Mouse (Mus musculus) megakaryocyte, embryonic 14.5 days (primary cell): ENCODE data around the gene Krt5. TPM values are rescaled to one million over a fixed set of nuclear protein-coding genes. Genes with fewer than 3 reads are reported as not detected.
"Not testable (repeated sequence)": the region's sequence is repeated elsewhere in the genome, so short reads cannot be mapped to it uniquely, and the experiment has no call there.

ENCODE experiments used
- H3K27me3 ChIP-seq: replicated peaks from 2 replicates; pipeline ENCODE3; 2012; ENCODE audit warnings: inconsistent platforms
- H3K36me3 ChIP-seq: replicated peaks from 2 replicates; pipeline ENCODE3; 2012; ENCODE audit warnings: low read length, inconsistent platforms, mixed read lengths
- H3K4me1 ChIP-seq: 2 replicates; pipeline ENCODE4 v1.6.1; 2012; ENCODE audit warnings: inconsistent platforms
- H3K4me3 ChIP-seq: replicated peaks from 2 replicates; pipeline ENCODE3; 2012; ENCODE audit warnings: moderate library complexity, mild to moderate bottlenecking, inconsistent platforms
- H3K9me3 ChIP-seq: 2 replicates; pipeline ENCODE4 v1.6.1; 2012; ENCODE audit warnings: inconsistent platforms
- FLI1 ChIP-seq: IDR thresholded peaks from 2 replicates; pipeline ENCODE4 v1.6.1; 2012; ENCODE audit warnings: low read length, inconsistent platforms, mixed read lengths
- GATA1 ChIP-seq: IDR thresholded peaks from 3 replicates; pipeline ENCODE4 v1.6.1; 2012; ENCODE audit warnings: mixed read lengths, low read length, inconsistent platforms, borderline replicate concordance
- polyA plus RNA-seq: library from polyadenylated mRNA; stranded (reverse); fragments of >175 nt; gene quantifications from 2 replicates; pipeline ENCODE4 v1.2.3, GENCODE M21; 2012; ENCODE audit warnings: low replicate concordance; ENCODE audit not compliant: insufficient read depth

Gene Krt5
- polyA plus RNA-seq, 1 experiment: not detected

DNA sequence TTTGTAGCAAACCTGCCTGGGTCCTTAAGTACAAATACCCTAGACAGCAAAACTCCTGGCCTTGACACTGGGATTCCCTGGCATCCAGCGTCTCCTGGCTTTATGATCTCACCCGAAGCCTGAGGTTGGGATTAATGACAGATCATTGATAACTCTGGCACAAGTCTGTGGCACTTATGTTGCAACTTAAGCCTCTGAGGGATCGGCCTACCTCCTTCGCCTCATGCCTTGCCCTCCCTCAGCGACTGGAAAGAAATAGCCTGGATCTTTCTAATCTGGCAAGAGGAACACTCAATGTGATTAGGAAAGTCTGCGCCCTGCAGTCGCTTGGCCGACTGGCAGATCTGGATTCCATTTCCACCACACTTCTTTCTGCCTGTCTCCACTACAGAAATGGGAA lies 12.8 kb downstream of the Krt5 start:
- H3K27me3 ChIP-seq: peaks cover 24% of the 10 kb centered on the region
- H3K4me1 ChIP-seq: no peaks in the 10 kb centered on the region
- TF ChIP-seq GATA1 (no peak), FLI1 (no peak)
- no peaks in the 10 kb centered on the region for H3K36me3 ChIP-seq
- H3K4me3 ChIP-seq: no peak overlapping the region
- H3K9me3 ChIP-seq: no peaks in the 10 kb centered on the region

DNA sequence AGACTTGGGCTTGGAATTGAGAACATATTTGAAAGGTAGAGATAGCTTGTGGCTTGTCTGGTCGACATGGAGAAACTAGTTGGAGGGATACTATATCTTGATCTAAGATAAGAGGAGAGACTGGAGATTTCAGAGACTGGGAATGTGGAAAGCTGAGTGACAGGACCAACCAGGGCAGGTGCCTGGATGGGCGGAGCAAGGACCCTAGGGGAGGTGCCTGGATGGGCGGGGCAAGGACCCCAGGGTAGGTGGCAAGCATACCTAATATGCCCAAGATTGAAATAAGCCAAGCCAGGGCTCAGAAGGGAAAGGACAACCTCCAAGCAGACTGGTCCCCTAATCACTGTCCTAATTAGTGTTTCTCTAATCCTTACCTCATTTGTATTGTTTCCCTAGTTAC lies 13.5 kb downstream of the Krt5 start:
- no peak for TF ChIP-seq GATA1
- no peak for TF ChIP-seq FLI1
- Histone ChIP-seq H3K4me3 (no peak overlapping the region), H3K27me3 (peaks cover 25% of the 10 kb centered on the region), H3K36me3 (no peaks in the 10 kb centered on the region), H3K4me1 (no peaks in the 10 kb centered on the region), H3K9me3 (no peaks in the 10 kb centered on the region)

DNA sequence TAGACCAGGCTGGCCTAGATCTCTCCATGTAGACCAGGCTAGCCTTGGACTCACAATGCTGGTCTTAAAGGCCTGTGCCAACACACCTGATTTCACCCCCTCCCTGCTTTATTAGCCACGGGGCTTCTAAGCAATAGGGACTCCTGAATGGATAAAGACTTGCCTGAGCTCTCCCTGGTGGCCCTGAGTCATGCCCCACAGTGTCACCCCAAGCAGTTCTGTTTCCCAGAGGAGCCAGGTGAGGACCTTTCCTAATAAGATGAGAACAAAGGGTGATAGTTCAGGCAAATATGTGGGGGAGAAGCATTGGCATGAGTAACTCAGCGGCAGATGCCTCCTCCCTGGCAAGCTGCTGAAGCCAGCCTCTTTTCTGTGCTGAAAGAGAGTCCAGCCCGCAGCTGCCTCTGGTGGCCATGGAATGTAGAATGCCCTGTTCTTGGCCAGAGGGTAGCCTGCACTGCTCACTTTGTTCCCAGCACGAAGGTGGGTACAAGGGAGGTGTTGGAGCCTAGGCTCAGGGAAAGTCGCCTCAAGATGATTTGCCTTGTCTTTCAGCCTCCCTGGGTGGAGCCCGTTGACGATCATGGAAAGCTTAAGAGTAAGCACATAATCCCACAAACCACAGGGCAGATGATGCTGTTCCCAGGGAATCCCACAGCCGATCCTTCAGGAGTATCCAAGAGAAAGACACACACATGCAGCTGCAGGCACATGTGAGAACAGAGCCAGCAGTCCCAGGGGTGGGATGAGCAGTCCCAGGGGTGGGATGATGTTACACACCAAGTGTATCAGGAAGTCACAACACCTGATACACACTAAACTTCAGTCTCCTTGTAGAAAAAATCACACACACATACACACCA lies 15.1 kb downstream of the Krt5 start:
- no peak for TF ChIP-seq GATA1
- TF ChIP-seq FLI1: no peak
- peaks cover 25% of the 10 kb centered on the region for H3K27me3 ChIP-seq
- H3K36me3 ChIP-seq: no peaks in the 10 kb centered on the region
- H3K4me1 ChIP-seq: no peaks in the 10 kb centered on the region
- no peak overlapping the region for H3K4me3 ChIP-seq
- no peaks in the 10 kb centered on the region for H3K9me3 ChIP-seq

DNA sequence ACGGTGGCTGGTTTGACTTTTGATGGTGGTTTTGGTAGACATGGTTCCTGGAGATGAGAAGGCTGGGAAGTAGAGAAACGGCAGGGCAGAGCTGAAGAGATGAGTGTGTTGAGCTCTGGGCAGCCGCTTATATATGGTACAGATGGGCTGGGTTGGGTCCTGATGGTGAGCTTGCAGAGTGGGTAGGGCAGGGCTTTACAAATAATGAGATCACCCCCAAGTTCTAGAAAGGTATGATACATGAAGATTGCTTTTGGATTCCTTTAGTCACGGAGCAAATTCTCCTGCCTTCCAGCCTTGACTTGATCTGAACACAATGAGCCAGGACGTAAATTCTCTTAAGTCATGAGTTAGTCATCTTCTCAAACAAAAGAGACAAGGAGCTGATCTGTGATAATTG lies 18.5 kb downstream of the Krt5 start, which contains the start of gene Krt6a:
Krt6a (minus strand) TSS at position 101 of the 400 bp plus-strand sequence.
- Histone ChIP-seq H3K36me3 (no peaks in the 10 kb centered on the region), H3K9me3 (no peaks in the 10 kb centered on the region), H3K27me3 (peaks cover 21% of the 10 kb centered on the region), H3K4me1 (no peaks in the 10 kb centered on the region), H3K4me3 (no peak within 1 kb of the TSS)
- TF ChIP-seq FLI1 (no peak), GATA1 (no peak)

DNA sequence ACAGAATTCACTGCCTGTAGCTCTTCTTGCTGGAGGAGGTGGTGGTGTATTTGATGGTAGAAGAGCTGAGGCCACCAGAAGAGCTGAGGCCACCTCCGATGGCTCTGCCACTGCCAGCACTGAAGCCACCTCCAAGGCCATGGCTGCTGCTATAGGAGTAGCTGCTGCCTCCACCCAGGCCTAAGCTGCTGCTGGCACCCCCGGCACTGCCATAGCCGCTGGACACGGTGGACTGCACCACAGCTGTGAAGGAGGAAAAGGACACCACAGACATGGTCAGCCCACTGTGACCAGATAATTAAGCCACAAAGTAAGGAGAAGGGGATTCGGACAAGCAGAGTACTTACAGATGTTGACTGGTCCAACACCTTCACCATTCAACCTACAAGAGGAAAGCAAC lies 22.2 kb downstream of the Krt5 start:
- peaks cover 11% of the 10 kb centered on the region for H3K27me3 ChIP-seq
- H3K36me3 ChIP-seq, H3K9me3 ChIP-seq, H3K4me3 ChIP-seq, H3K4me1 ChIP-seq: not testable (repeated sequence)

DNA sequence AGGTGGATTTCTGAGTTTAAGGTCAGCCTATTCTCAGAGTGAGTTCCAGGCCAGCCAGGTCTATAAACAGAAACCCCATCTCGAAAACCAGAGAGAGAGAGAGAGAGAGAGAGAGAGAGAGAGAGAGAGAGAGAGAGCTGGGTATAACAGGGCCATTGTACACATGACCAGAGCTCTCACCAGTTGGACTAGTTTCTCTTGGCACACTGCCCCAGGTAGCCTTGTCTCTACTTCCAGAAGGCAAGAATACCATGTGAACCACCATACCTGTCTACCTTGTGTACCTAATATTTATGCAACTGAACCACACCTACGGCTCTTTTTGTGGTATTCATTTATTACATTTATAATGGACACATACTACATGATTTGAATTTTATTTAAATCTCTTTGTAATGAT lies 24.5 kb downstream of the Krt5 start:
- TF ChIP-seq GATA1 (no peak), FLI1 (no peak)
- no peaks in the 10 kb centered on the region for H3K36me3 ChIP-seq
- H3K4me1 ChIP-seq: no peaks in the 10 kb centered on the region
- no peak overlapping the region for H3K4me3 ChIP-seq
- H3K9me3 ChIP-seq: no peaks in the 10 kb centered on the region
- H3K27me3 ChIP-seq: peaks cover 3% of the 10 kb centered on the region

DNA sequence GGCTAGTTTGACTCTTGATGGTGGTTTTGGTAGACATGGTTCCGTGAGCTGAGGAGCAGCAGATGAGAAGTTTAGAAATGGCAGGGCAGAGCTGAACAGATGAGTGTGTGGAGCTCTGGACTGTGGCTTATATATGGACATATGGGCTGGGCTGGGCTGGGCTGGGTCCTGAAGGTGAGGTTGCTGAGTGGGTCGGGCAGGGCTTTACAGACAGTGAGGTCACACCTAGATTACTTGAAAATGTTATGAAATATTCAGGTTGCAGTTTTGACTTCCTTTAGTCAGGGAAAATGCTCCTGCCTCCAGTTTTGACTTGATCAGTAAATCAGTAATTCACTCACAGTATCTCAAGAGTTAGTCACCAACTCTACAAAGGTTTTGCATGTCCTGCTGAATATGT lies 32.5 kb downstream of the Krt5 start, which contains the start of gene Krt6b:
Krt6b (minus strand) TSS at position 101 of the 400 bp plus-strand sequence.
- Histone ChIP-seq H3K4me3 (no peak within 1 kb of the TSS), H3K9me3 (no peaks in the 10 kb centered on the region), H3K27me3 (peaks cover 6% of the 10 kb centered on the region), H3K36me3 (no peaks in the 10 kb centered on the region), H3K4me1 (no peaks in the 10 kb centered on the region)
- TF ChIP-seq FLI1 (no peak), GATA1 (no peak)

DNA sequence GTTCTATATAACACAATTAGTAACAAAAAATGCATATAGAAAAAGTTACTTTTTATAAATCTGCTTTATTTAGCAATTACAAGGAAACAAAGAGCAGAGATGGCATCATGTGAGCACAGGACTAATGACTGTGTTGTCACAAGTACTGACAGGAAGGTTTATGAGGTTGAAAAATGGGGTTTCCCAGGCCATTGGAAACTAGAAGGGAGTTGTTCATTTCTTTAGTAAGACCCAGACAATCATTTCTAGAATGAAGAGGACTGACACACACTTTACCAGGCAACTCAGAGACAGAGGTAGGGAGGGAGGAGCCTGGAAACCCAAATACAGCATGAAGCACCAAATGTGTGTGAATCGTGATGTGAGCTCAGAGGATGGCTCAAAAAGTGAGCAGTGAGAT lies 36.7 kb downstream of the Krt5 start:
- Histone ChIP-seq H3K4me1 (no peaks in the 10 kb centered on the region), H3K4me3 (no peak overlapping the region), H3K9me3 (no peaks in the 10 kb centered on the region), H3K27me3 (peaks cover 6% of the 10 kb centered on the region), H3K36me3 (no peaks in the 10 kb centered on the region)
- TF ChIP-seq GATA1 (no peak), FLI1 (no peak)

Other genes starting within 250 kb of the Krt5 start
- gene Krt81, start 249.1 kb downstream of the Krt5 start, polyA plus RNA-seq: not detected in 2 replicates
- gene Krt86, start 239.4 kb downstream of the Krt5 start, polyA plus RNA-seq: not detected in 2 replicates
- gene Krt83, start 221.4 kb downstream of the Krt5 start, polyA plus RNA-seq: not detected in 2 replicates
- not detected in 2 replicates for gene Gm49425, start 195.6 kb downstream of the Krt5 start, polyA plus RNA-seq
- not detected in 2 replicates for gene Krt84, start 180.1 kb downstream of the Krt5 start, polyA plus RNA-seq
- gene Krt82, start 162.2 kb downstream of the Krt5 start, polyA plus RNA-seq: not detected in 2 replicates
- not detected in 2 replicates for gene Krt90, start 149.9 kb downstream of the Krt5 start, polyA plus RNA-seq
- gene Krt75, start 139.0 kb downstream of the Krt5 start, polyA plus RNA-seq: not detected in 2 replicates
- gene Gm5414, start 84.7 kb downstream of the Krt5 start, polyA plus RNA-seq: not detected in 2 replicates
- not detected in 2 replicates for gene Gm5478, start 65.5 kb downstream of the Krt5 start, polyA plus RNA-seq
- not detected in 2 replicates for gene Krt6b, start 32.6 kb downstream of the Krt5 start, polyA plus RNA-seq
- gene Krt6a, start 18.6 kb downstream of the Krt5 start, polyA plus RNA-seq: 0.03 TPM in 1 of 2 replicates, not detected in the other
- gene Krt71, start 30.2 kb upstream of the Krt5 start, polyA plus RNA-seq: not detected in 2 replicates
- not detected in 2 replicates for gene Krt72, start 73.6 kb upstream of the Krt5 start, polyA plus RNA-seq
- not detected in 2 replicates for gene Krt73, start 89.4 kb upstream of the Krt5 start, polyA plus RNA-seq
- gene Krt2, start 105.3 kb upstream of the Krt5 start, polyA plus RNA-seq: not detected in 2 replicates
- not detected in 2 replicates for gene Krt1, start 137.9 kb upstream of the Krt5 start, polyA plus RNA-seq
- not detected in 2 replicates for gene Krt77, start 156.8 kb upstream of the Krt5 start, polyA plus RNA-seq
- not detected in 2 replicates for gene Krt76, start 180.0 kb upstream of the Krt5 start, polyA plus RNA-seq
- gene Krt4, start 211.8 kb upstream of the Krt5 start, polyA plus RNA-seq: not detected in 2 replicates
- gene Krt79, start 227.4 kb upstream of the Krt5 start, polyA plus RNA-seq: not detected in 2 replicates
- not detected in 2 replicates for gene Krt78, start 241.4 kb upstream of the Krt5 start, polyA plus RNA-seq